Mouse (Mus musculus) CD4-positive naive resting alpha-beta T cell, adult 76 days (primary cell): Measurements from ENCODE around the gene Sft2d1. TPM values are rescaled to one million over a fixed set of nuclear protein-coding genes. Genes with fewer than 3 reads are reported as not detected.

Source experiments
- total RNA-seq: library from RNA; stranded (reverse); gene quantifications from one replicate; pipeline ENCODE4 v1.2.4, GENCODE M21; 2023

The Sft2d1 gene
- 129 TPM for total RNA-seq

DNA sequence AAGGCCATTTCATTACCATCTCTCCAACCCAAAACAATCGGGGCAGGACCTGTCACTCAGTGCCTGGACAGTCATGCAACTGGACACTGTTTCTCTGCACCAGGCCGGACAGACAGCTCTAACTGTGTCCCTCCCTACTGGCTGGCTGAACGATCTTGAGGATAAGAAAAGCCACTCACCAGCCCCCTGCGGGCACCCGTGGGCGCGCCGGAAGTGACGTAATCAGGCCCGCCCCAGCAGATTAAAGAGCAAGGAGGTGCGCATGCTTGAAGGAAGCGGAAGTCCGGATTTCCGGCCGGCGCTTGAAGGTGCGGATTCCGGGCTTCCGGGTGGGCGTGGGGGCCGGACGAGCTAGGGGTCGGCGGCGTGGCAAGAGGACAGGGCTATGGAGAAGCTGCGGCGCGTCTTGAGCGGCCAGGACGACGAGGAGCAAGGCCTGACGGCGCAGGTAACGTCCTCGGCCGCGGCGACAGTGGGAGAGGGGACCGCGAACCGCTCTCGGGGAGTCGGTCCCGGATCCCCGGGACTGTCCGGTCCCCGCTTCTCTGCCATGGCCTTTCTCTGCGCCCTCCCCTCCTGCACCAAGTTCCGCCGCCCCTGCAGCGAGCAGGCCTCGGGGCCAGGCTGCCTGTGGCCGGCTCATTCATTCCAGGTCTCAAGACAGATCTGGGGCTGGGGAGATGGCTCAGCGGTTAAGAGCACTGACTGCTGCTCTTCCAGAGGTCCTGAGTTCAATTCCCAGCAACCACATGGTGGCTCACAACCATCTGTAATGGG is at the start of gene Sft2d1:
Sft2d1 (plus strand) TSS at position 265 of the 777 bp plus-strand sequence.

DNA sequence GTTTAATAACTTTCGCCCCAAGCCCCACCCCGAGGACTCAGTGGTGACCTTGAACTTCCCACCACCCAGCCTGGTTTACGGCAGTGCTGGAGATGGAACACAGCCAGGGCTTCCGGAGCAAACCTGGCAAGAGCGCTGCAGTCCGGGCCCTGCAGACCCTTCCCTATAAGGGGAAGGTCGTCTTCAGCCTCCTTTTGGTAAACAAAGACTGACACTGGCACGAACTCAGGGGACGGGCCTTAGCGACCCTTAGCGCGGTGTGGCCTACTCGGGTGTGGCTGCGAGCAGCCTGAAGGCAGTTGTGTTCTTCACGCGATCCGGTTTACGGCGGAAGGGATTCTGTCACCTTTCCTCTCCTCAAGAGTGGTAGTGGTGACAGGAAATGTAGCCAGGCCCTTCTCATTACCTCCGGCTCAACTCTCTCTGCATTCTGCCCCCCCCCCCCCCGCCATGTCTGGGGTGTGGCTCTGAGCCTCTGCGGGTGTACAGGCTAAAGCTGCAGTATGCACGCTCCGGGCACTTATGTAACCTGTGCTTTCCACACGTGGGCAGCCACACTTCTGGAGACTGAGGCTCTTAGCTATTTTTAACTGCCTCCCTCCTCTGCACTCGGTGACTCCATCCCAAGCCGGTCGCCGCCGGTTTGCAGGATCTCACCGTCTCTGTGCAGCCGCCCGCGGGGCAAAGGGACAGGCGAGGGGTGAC is 27.9 kb upstream of the Sft2d1 start, which contains the start of gene Mpc1:
Mpc1 (plus strand) TSS at position 84 of the 705 bp plus-strand sequence.

DNA sequence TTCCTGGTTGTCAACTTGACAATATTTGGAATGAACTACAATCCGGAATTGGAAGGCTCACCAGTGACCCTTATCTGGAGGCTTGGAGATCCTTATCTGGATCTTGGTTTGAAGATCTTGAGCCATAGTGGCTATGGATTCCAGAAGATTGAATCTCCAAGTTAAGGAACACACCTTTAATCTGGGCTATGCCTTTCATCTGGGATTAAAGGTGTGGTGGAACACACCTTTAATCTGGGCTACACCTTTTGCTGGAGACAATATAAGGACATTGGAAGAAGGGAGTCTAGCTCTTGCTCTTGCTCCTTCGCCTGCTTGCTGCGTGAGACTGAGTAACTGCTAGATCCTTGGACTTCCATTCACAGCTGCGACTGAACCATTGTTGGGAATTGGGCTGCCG is 26.3 kb downstream of the Sft2d1 start, which contains the start of gene Prr18:
Prr18 (plus strand) TSS at position 301 of the 400 bp plus-strand sequence.

DNA sequence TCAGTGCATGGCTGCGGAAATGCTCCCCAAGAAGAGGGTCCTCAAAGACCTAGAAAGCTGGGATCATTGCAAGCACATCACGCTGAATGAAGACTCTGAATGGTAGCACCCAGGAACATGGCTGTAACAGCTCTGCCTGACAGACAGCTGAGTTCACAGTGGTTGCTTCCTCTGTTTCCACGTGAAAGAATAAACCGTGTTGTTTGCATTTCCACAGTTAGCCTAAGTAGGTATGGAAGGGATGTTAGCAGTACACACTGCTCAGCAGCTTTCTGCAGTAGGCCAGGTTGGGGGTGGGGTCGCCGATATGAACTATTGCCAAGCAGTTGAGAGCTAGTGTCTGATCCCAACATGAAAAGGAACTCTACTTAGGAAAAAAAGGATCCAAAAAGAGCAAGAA is 44.8 kb downstream of the Sft2d1 start, which contains the start of gene T2:
T2 (plus strand) TSS at position 301 of the 400 bp plus-strand sequence.

Other genes with a start within 250 kb of the Sft2d1 start
- gene Gm49673, start 163.3 kb upstream of the Sft2d1 start, total RNA-seq, result 3.0 TPM
- 29.5 TPM for gene Rnaset2a, start 163.0 kb upstream of the Sft2d1 start, total RNA-seq
- gene Fgfr1op, start 145.6 kb upstream of the Sft2d1 start, total RNA-seq, result 29.4 TPM
- 6.3 TPM for gene Ccr6, start 75.1 kb upstream of the Sft2d1 start, total RNA-seq
- gene Mpc1, start 28.2 kb upstream of the Sft2d1 start, total RNA-seq, result 46.1 TPM
- 0.44 TPM for gene Prr18, start 26.4 kb downstream of the Sft2d1 start, total RNA-seq
- gene T2, start 44.9 kb downstream of the Sft2d1 start, total RNA-seq, result not detected
- gene T, start 123.3 kb downstream of the Sft2d1 start, total RNA-seq, result not detected
- 0.12 TPM for gene Pde10a, start 214.3 kb downstream of the Sft2d1 start, total RNA-seq